Mouse (Mus musculus) 3134 (cell line): Measurements from ENCODE around the gene Abcc6.
A peak's percentile ranks its signal among the peaks of the same experiment; 100 is the strongest.

Experiments
- DNase-seq: peaks from one replicate; pipeline ENCODE4 v3.0.0-alpha.2; 2011; ENCODE audit warnings: low spot score; ENCODE audit not compliant: insufficient read length; ENCODE audit errors: extremely low read depth

Gene Abcc6

DNA sequence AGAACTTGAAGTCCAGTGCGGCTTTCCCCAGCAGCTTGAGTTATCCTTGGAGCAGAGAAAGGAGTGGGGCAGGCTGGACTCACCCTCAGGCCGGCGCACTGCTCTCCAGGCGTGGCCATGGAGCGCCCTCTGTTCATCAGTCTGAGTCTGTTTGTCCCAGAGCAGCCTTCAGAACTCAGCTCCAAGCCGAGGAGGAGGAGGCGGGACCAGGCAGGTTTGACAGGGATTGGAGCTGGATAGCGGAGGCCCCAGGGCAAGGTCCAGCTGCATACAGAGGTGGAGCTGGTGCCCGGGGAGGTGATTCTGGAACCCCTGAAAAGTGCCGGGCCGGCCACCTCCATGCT is at the start of gene Abcc6:
TSS of gene Abcc6 (minus strand) at position 158 of the 344 bp plus-strand sequence.
- no peak for DNase-seq

- no peak for DNase-seq
Measured at GRCm38 (mm10) chr7:46077675-46078074, 47.6 kb upstream of the Abcc6 start.

DNA sequence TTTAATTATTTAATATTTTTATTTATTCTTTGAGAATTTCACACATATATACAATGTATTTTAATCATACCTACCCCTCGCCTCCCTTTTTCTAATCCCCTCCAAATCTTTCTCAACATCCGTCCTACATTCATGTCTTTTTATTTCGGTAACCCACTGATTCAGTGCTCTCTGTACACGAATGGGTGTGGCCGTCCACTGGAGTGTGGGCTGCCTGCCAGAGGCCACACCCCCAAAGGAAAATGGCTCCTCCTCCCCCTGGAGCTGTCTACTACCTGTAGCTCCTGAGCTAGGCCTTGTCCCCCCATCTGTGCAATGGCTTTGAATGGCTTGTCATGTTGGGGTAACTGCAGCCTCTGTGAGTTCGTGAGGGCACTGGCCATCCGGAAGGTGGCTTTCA is 46.7 kb upstream of the Abcc6 start:
- DNase-seq, result no peak

GRCm38 (mm10) chr7:46068831-46069230 is 38.7 kb upstream of the Abcc6 start:
- no peak for DNase-seq

DNA sequence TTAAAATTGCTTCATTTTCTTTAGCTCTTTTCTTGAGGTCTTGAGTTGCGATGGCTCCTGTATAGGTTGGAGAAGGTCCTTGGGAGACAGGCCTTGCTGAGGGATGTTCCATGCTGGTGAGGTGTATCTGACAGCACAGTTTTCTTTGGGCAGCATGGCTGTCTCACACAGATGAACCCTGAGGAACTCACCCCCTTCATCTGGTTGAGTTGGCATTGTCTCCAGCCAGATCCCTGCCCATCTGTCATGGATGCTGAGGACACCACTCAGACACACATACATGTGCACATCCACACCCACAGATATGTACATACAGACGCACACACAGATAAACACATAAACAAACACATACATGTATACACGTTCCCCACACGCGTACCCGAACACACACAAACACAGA is 33.2 kb upstream of the Abcc6 start:
- DNase-seq, result no peak

GRCm38 (mm10) chr7:46061614-46062013 is 31.5 kb upstream of the Abcc6 start:
- DNase-seq, result no peak

GRCm38 (mm10) chr7:46060688-46061087 is 30.6 kb upstream of the Abcc6 start:
- DNase-seq, result no peak

- DNase-seq, result no peak
Measured at GRCm38 (mm10) chr7:46058882-46059281, 28.8 kb upstream of the Abcc6 start.

GRCm38 (mm10) chr7:46053566-46053965 is 23.5 kb upstream of the Abcc6 start:
- DNase-seq, result no peak

DNA sequence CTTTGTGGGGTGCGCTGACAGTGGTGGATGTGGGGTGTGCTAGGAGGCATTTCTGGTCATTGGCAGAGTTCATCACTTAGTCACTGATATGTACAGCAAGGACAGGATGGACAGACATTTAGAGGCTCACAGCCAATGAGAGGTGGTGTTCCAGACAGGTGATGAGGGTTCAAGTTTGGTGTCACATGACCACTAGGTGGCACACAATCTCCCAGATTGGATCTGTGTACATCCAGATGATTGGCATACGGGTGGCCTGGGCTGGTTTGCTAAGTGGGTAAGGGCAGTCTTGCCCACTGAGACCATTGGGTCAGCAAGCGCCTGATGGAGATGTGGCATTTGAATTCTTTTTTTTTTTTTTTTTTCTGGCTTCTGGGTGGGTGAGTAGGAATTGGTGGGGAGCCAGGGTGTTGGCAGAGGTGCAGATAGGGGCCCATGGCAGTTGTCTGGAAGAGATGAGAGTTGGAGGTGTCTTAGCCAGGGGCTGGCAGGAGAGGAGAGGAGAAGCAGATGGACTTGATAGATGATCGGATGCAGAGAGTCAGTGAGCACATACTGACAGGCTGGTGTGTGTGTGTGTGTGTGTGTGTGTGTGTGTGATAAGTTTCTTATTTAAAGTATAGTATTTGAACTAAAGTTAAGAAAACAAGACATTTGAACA is 22.2 kb upstream of the Abcc6 start:
- no peak for DNase-seq

GRCm38 (mm10) chr7:46049981-46050380 is 19.9 kb upstream of the Abcc6 start:
- DNase-seq, result no peak

GRCm38 (mm10) chr7:46047873-46048562 is 17.9 kb upstream of the Abcc6 start:
- DNase-seq, result no peak

- no peak for DNase-seq
Measured at GRCm38 (mm10) chr7:46045882-46046281, 15.8 kb upstream of the Abcc6 start.

- DNase-seq, result no peak
Measured at GRCm38 (mm10) chr7:46044106-46044505, 14.0 kb upstream of the Abcc6 start.

GRCm38 (mm10) chr7:46039873-46040272 is 9.8 kb upstream of the Abcc6 start:
- DNase-seq, result no peak

DNA sequence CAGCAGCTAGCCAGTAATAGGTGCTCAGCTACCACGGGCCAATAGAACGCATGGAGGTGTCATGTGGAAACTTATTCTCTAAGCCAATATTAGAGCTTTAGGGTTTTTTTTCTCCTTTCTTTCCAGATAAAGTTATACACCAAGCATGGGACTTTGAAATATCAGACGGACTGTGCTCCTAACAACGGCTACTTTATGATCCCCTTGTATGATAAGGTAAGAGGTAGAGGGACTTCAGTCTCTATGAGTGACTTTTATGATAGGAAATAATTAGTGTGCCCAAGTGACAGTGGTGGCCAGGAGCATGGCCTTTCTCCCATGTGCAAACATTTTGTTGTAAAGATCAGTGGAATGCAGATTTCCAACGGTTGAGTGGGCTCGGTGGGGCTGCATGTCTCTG is 7.3 kb upstream of the Abcc6 start:
- no peak for DNase-seq

GRCm38 (mm10) chr7:46035468-46035867 is 5.4 kb upstream of the Abcc6 start:
- no peak for DNase-seq

DNA sequence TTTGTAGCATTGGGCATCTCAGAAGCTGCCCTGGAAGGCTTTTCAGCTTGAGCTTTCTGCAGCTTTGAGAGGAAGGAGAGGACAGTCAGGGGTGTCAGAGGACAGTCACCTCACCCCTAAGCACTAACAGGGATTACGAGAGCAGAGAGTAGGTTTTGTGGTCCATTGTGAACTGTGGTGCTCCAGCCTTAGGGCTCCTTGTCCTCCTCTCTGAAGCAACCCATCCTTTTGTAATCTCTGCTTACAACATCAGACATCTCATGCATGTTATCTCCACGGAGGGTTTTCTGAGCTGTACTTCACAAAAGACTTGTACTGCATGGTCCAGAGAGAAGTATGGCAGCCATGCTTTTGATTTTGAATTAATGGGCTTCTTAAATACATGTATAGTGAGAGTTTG is 4.9 kb upstream of the Abcc6 start:
- no peak for DNase-seq

DNA sequence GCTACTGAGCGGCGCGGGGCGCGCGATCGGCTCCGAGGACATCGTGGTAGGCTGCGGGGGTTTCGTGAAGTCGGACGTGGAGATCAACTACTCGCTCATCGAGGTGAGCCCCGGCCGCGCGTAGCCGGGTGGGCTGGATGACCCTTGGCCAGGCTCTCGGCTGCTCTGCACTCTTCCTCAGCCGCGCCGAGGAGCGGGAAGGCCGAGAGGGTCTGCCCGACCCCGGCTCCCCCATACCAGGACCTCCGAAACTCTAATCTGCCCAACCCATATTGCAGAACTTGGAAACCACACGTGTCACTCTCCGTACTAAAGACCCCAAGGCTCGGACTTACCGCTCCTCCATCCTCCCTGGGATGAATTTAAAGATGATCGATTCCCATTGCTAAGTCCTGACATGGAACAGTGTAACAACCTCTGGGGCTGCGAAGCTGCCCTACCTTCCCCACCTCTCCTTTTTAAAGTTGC is 3.8 kb upstream of the Abcc6 start:
- DNase-seq, result no peak

GRCm38 (mm10) chr7:46033109-46033869 is 3.2 kb upstream of the Abcc6 start, which contains the start of gene Nomo1:
Gene Nomo1, plus strand, starts transcription at chr7:46033698.
- DNase-seq, result peak; percentile 98

- DNase-seq, result no peak
Measured at GRCm38 (mm10) chr7:46031075-46031474, 973 bp upstream of the Abcc6 start.
